Mouse (Mus musculus) liver, postnatal 0 days (tissue): ENCODE measurements around the gene Dpt. TPM values are rescaled to one million over a fixed set of nuclear protein-coding genes. Genes with fewer than 3 reads are reported as not detected.

ENCODE experiments used
- ATAC-seq: fragments of 200-750 bp; cut with Nextera tagmentation; 2 replicates; pipeline ENCODE4 v1.8.0; 2017; ENCODE audit warnings: mild to moderate bottlenecking, moderate library complexity
- DNase-seq: peaks from one replicate; pipeline ENCODE4 v3.0.0-alpha.2; 2016
- H3K27ac ChIP-seq: fragments of 300-500 bp; sonication (generic); 2 replicates; pipeline ENCODE4 v1.5.1; 2014; ENCODE audit warnings: antibody characterized with exemption, moderate library complexity, mild to moderate bottlenecking, low read depth
- H3K27me3 ChIP-seq: fragments of 300-500 bp; sonication (generic); 2 replicates; pipeline ENCODE4 v1.6.1; 2014; ENCODE audit warnings: low read length, control low read depth, mixed read lengths; ENCODE audit not compliant: insufficient read depth
- H3K36me3 ChIP-seq: fragments of 300-500 bp; sonication (generic); replicated peaks from 2 replicates; pipeline ENCODE4 v1.6.1; 2014; ENCODE audit warnings: mild to moderate bottlenecking, control low read depth, low read length, moderate library complexity, mixed read lengths; ENCODE audit not compliant: insufficient read depth
- H3K4me1 ChIP-seq: fragments of 300-500 bp; sonication (generic); 2 replicates; pipeline ENCODE4 v1.6.1; 2014; ENCODE audit warnings: antibody characterized with exemption, mild to moderate bottlenecking, control low read depth; ENCODE audit not compliant: insufficient read depth
- H3K4me2 ChIP-seq: fragments of 300-500 bp; sonication (generic); 2 replicates; pipeline ENCODE4 v1.6.1; 2014; ENCODE audit warnings: low read depth, mild to moderate bottlenecking, low read length, moderate library complexity, mixed read lengths
- H3K4me3 ChIP-seq: fragments of 300-500 bp; sonication (generic); 2 replicates; pipeline ENCODE4 v1.5.1; 2014; ENCODE audit warnings: low read depth, low read length
- H3K9ac ChIP-seq: fragments of 300-500 bp; sonication (generic); replicated peaks from 2 replicates; pipeline ENCODE4 v1.6.1; 2014; ENCODE audit warnings: mild to moderate bottlenecking, moderate library complexity
- H3K9me3 ChIP-seq: fragments of 300-500 bp; sonication (generic); 2 replicates; pipeline ENCODE4 v1.6.1; 2016; ENCODE audit warnings: mild to moderate bottlenecking, control low read depth, low read length, mixed read lengths
- CTCF ChIP-seq: sonication (generic); IDR thresholded peaks from 2 replicates; pipeline ENCODE4 v1.5.1; 2016; ENCODE audit warnings: antibody characterized with exemption, low read depth
- EP300 ChIP-seq: IDR thresholded peaks from 2 replicates; pipeline ENCODE4 v1.6.1; 2016; ENCODE audit warnings: antibody characterized with exemption, low read depth, mild to moderate bottlenecking
- WGBS: fragments of 180-500 bp; shearing (Covaris S2); extraction: QIAGEN DNeasy Blood & Tissue Kit; methylation state at CpG from one replicate; pipeline ENCODE4 v1.1.7; 2014; ENCODE audit not compliant: insufficient replicate concordance; 5-methylcytosine and 5-hydroxymethylcytosine counted together
- polyA plus RNA-seq: library from polyadenylated mRNA; unstranded; fragments of >200 nt; fragmentation: Nextera tagmentation; extraction: Ambion mirVana; gene quantifications from 2 replicates; pipeline ENCODE4 v1.2.1, GENCODE M21; 2015

The Dpt gene
- 0.58 and 1.6 TPM in 2 replicates for polyA plus RNA-seq

- Histone ChIP-seq H3K4me1 (no peaks in the 10 kb centered on the region), H3K9me3 (no peaks in the 10 kb centered on the region), H3K4me2 (no peak within 1 kb of the TSS), H3K9ac (no peak within 1 kb of the TSS), H3K27ac (no peak within 1 kb of the TSS), H3K36me3 (no peaks in the 10 kb centered on the region), H3K27me3 (no peaks in the 10 kb centered on the region), H3K4me3 (no peak within 1 kb of the TSS)
- ATAC-seq (no peak), DNase-seq (no peak)
- TF ChIP-seq CTCF (no peak), EP300 (no peak)
- 79% methylated on average over 8 of the region's 8 CpGs for WGBS
Measured at GRCm38 (mm10) chr1:164796471-164796870, at the start of gene Dpt. TSS of gene Dpt (plus strand) at chr1:164796644.

DNA sequence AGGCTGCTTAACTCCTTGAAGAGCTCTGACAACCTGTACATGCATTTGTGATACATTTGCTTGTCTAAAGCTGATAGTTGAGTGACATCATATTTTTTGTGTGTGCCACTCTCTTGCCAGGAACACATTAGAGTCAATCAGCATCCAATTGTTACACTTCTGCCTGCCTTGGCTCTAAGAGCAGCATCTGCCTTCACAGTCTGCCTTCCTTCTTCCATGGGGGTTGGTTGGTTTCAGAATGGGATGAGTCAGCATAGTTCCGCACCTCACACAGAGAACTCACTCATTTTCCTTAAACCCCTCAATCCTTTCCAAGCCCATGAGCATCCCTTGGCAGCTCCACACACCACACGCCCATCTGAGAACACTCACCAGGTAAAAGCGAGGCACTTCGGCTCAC, 42.7 kb upstream of the Dpt start:
- Histone ChIP-seq H3K9me3 (no peaks in the 10 kb centered on the region), H3K4me2 (no peak overlapping the region), H3K4me3 (no peak overlapping the region), H3K27me3 (no peaks in the 10 kb centered on the region), H3K27ac (no peak overlapping the region), H3K9ac (no peak overlapping the region), H3K4me1 (no peaks in the 10 kb centered on the region), H3K36me3 (no peaks in the 10 kb centered on the region)
- 80% methylated on average over 4 of the region's 4 CpGs for WGBS
- DNase-seq (no peak), ATAC-seq (no peak)
- TF ChIP-seq EP300: no peak
- TF ChIP-seq CTCF: no peak

GRCm38 (mm10) chr1:164755671-164756070, 40.8 kb upstream of the Dpt start:
- TF ChIP-seq CTCF: no peak
- no peak for TF ChIP-seq EP300
- H3K9ac ChIP-seq: no peak overlapping the region
- no peaks in the 10 kb centered on the region for H3K27me3 ChIP-seq
- H3K9me3 ChIP-seq: no peaks in the 10 kb centered on the region
- no peak overlapping the region for H3K4me2 ChIP-seq
- H3K4me1 ChIP-seq: no peaks in the 10 kb centered on the region
- ATAC-seq: no peak
- H3K27ac ChIP-seq: no peak overlapping the region
- DNase-seq: no peak
- H3K36me3 ChIP-seq: no peaks in the 10 kb centered on the region
- no peak overlapping the region for H3K4me3 ChIP-seq
- 72% methylated on average over 3 of the region's 3 CpGs for WGBS

DNA sequence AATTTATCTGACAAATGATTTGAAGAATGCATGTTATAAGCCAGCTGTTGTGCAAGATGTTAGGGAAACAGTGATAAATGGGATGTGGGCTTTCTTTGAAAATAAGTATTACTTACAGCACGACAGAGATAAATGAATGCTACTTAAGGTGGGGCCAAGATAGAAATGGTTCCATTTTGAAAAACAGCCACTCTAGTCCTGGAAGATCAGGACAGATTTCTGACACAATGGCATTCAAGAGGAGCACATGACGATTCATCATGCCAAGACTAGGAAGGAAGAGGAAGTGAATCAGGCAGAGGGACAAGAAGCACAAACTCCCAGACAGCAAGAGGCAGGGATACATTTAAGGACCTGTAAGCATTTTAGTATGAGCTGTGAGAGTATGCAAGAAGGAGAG, 39.5 kb upstream of the Dpt start:
- Histone ChIP-seq H3K27ac (no peak overlapping the region), H3K4me1 (no peaks in the 10 kb centered on the region), H3K9me3 (no peaks in the 10 kb centered on the region), H3K36me3 (no peaks in the 10 kb centered on the region), H3K4me3 (no peak overlapping the region), H3K27me3 (no peaks in the 10 kb centered on the region), H3K9ac (no peak overlapping the region), H3K4me2 (no peak overlapping the region)
- DNase-seq (no peak), ATAC-seq (no peak)
- 45% methylated on average over 2 of the region's 2 CpGs for WGBS
- TF ChIP-seq CTCF: no peak
- no peak for TF ChIP-seq EP300

DNA sequence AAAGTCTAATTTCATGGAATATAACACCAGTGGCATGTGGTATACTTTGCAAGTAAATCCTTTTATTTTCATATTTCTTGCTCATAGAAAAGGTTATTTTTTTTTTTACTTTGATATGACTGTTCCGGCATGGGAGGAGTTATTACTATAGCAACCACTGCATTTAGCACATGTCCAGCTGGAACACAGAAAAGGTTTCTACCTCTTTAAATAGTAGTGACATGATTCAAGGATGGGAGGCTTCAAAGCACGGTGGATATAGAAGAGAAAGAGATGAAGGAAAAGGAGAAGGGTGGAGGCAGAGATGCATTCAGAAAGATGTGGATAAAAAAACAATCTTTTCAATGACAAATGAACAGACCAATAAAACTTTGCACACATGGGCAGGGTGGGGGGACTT, 38.0 kb upstream of the Dpt start:
- DNase-seq (no peak), ATAC-seq (no peak)
- no peak overlapping the region for H3K9ac ChIP-seq
- H3K9me3 ChIP-seq: no peaks in the 10 kb centered on the region
- H3K4me2 ChIP-seq: no peak overlapping the region
- no peaks in the 10 kb centered on the region for H3K36me3 ChIP-seq
- no peaks in the 10 kb centered on the region for H3K27me3 ChIP-seq
- 67% methylated on average over 2 of the region's 2 CpGs for WGBS
- H3K4me1 ChIP-seq: no peaks in the 10 kb centered on the region
- H3K27ac ChIP-seq: no peak overlapping the region
- TF ChIP-seq EP300: no peak
- TF ChIP-seq CTCF: no peak
- no peak overlapping the region for H3K4me3 ChIP-seq

- peak; percentile 17 for DNase-seq
- Histone ChIP-seq H3K36me3 (no peaks in the 10 kb centered on the region), H3K9me3 (no peaks in the 10 kb centered on the region), H3K4me2 (no peak overlapping the region), H3K4me1 (no peaks in the 10 kb centered on the region), H3K27ac (no peak overlapping the region), H3K9ac (no peak overlapping the region), H3K4me3 (no peak overlapping the region), H3K27me3 (no peaks in the 10 kb centered on the region)
- TF ChIP-seq EP300 (no peak), CTCF (peak; percentile 61)
- 49% methylated on average over 2 of the region's 2 CpGs for WGBS
- ATAC-seq: no peak
Measured at GRCm38 (mm10) chr1:164762276-164762675, 34.2 kb upstream of the Dpt start.

- Histone ChIP-seq H3K27me3 (no peaks in the 10 kb centered on the region), H3K4me2 (no peak overlapping the region), H3K4me3 (no peak overlapping the region), H3K9ac (no peak overlapping the region), H3K27ac (no peak overlapping the region), H3K4me1 (no peaks in the 10 kb centered on the region), H3K9me3 (no peaks in the 10 kb centered on the region), H3K36me3 (no peaks in the 10 kb centered on the region)
- ATAC-seq (no peak), DNase-seq (no peak)
- 64% methylated on average over 3 of the region's 3 CpGs for WGBS
- no peak for TF ChIP-seq EP300
Measured at GRCm38 (mm10) chr1:164766646-164767045, 29.8 kb upstream of the Dpt start.
